In genomic region chr7:126799050-126799467, GRCm38 (mm10) we compare ENCODE assay signal across 8 mouse cellular contexts. TPM values are rescaled to one million over a fixed set of nuclear protein-coding genes. Genes with fewer than 3 reads are reported as not detected.
DNase-seq lines count a peak whose midpoint lies in the region; ATAC-seq lines count a peak whose summit lies in the region.

No protein-coding gene starts in this region.

- peak overlapping the region; percentile 98 for H3K27ac ChIP-seq in forebrain, embryonic 10.5 days
- H3K27ac ChIP-seq in heart, embryonic 16.5 days (ENCODE audit: low read length): peak overlapping the region; percentile 100
- H3K27ac ChIP-seq in liver, embryonic 15.5 days (replicated peaks): peak overlapping the region; percentile 90
- peak overlapping the region; percentile 90; the same call in 1 of the 2 replicates for H3K27ac ChIP-seq in neural tube, embryonic 12.5 days

- H3K4me3 ChIP-seq in forebrain, embryonic 10.5 days: peak overlapping the region; percentile 91
- peak overlapping the region; percentile 80 for H3K4me3 ChIP-seq in heart, embryonic 16.5 days (ENCODE audit: low read length)
- H3K4me3 ChIP-seq in liver, embryonic 15.5 days (replicated peaks): peak overlapping the region; percentile 82
- H3K4me3 ChIP-seq in neural tube, embryonic 12.5 days: peak overlapping the region; percentile 74

- H3K9me3 ChIP-seq in forebrain, embryonic 10.5 days: no peaks in the 10 kb centered on the region
- no peaks in the 10 kb centered on the region for H3K9me3 ChIP-seq in heart, embryonic 16.5 days (replicated peaks; ENCODE audit: control insufficient read depth, low read length)
- H3K9me3 ChIP-seq in liver, embryonic 15.5 days (replicated peaks): no peaks in the 10 kb centered on the region
- no peaks in the 10 kb centered on the region for H3K9me3 ChIP-seq in neural tube, embryonic 12.5 days

- peak overlapping the region; percentile 92 for H3K4me2 ChIP-seq in heart, embryonic 16.5 days (ENCODE audit: low read depth, low read length)
- peak overlapping the region; percentile 97 for H3K4me2 ChIP-seq in liver, embryonic 15.5 days
- H3K4me2 ChIP-seq in neural tube, embryonic 12.5 days (replicated peaks): peak overlapping the region; percentile 84

- WGBS in forebrain, embryonic 10.5 days: under 1% methylated on average over 36 of the region's 36 CpGs
- 1% methylated on average over 30 of the region's 36 CpGs for WGBS in heart, embryonic 16.5 days
- WGBS in liver, embryonic 15.5 days (ENCODE audit: insufficient replicate concordance): under 1% methylated on average over 33 of the region's 36 CpGs
- 0% methylated on average over 30 of the region's 36 CpGs for WGBS in neural tube, embryonic 12.5 days

- peak; percentile 88 for ATAC-seq in CD4-positive, CD25-positive, alpha-beta regulatory T cell, adult 4 months
- peak; percentile 93 for ATAC-seq in heart, embryonic 16.5 days (replicated peaks; ENCODE audit: extremely low read depth, insufficient read depth, low FRiP score)
- ATAC-seq in liver, embryonic 15.5 days (ENCODE audit: insufficient read depth): peak; percentile 93
- peak; percentile 95 for ATAC-seq in neural tube, embryonic 12.5 days (ENCODE audit: low FRiP score, low read depth)

- H3K4me1 ChIP-seq in forebrain, embryonic 10.5 days: peaks cover 52% of the 10 kb centered on the region
- peaks cover 42% of the 10 kb centered on the region for H3K4me1 ChIP-seq in heart, embryonic 16.5 days (ENCODE audit: control insufficient read depth, insufficient read depth, low read length)
- peaks cover 84% of the 10 kb centered on the region for H3K4me1 ChIP-seq in liver, embryonic 15.5 days (replicated peaks)
- H3K4me1 ChIP-seq in neural tube, embryonic 12.5 days: peaks cover 40% of the 10 kb centered on the region

- peak; percentile 79 for DNase-seq in c-Kit-negative CD71-positive TER-119-positive erythroid progenitor cells, embryonic 14.5 days (ENCODE audit: low read depth, low spot score)
- peak; percentile 97 for DNase-seq in forebrain, embryonic 10.5 days (ENCODE audit: extremely low spot score, low spot score)
- peak; percentile 97 to 99 for DNase-seq in kidney, postnatal 36 days
- peak; percentile 98 for DNase-seq in telencephalon, adult 2 months (ENCODE audit: low read depth, low spot score)

- H3K36me3 ChIP-seq in forebrain, embryonic 10.5 days (replicated peaks): peaks cover 70% of the 10 kb centered on the region
- peaks cover 28% of the 10 kb centered on the region for H3K36me3 ChIP-seq in heart, embryonic 16.5 days (ENCODE audit: control insufficient read depth, insufficient read depth)
- peaks cover 31% of the 10 kb centered on the region for H3K36me3 ChIP-seq in liver, embryonic 15.5 days (replicated peaks)
- H3K36me3 ChIP-seq in neural tube, embryonic 12.5 days: peaks cover 39% of the 10 kb centered on the region

- H3K27me3 ChIP-seq in forebrain, embryonic 10.5 days (ENCODE audit: poor library complexity, severe bottlenecking): no peaks in the 10 kb centered on the region
- H3K27me3 ChIP-seq in heart, embryonic 16.5 days (ENCODE audit: control insufficient read depth, insufficient read depth, low read length): no peaks in the 10 kb centered on the region
- no peaks in the 10 kb centered on the region for H3K27me3 ChIP-seq in liver, embryonic 15.5 days
- no peaks in the 10 kb centered on the region for H3K27me3 ChIP-seq in neural tube, embryonic 12.5 days (replicated peaks)

- peak overlapping the region; percentile 94 for H3K9ac ChIP-seq in heart, embryonic 16.5 days (ENCODE audit: low read length)
- H3K9ac ChIP-seq in liver, embryonic 15.5 days: peak overlapping the region; percentile 75
- H3K9ac ChIP-seq in neural tube, embryonic 12.5 days: peak overlapping the region; percentile 86

RNA-seq across cellular contexts. Expression of gene Fam57b, which starts 1.6 kb away (rescaled TPM):
- not detected for polyA plus RNA-seq in CD4-positive, CD25-positive, alpha-beta regulatory T cell, adult 4 months (2017; shearing (Covaris generic))
- 2.6 and 2.9 TPM in 2 replicates for polyA plus RNA-seq in forebrain, embryonic 10.5 days (2016; fragmentation: Nextera tagmentation; extraction: Ambion mirVana)
- 0.86 and 1.4 TPM in 2 replicates for polyA plus RNA-seq in heart, embryonic 16.5 days (2015; fragmentation: Nextera tagmentation; extraction: Ambion mirVana)
- polyA plus RNA-seq in liver, embryonic 15.5 days (2015; fragmentation: Nextera tagmentation; extraction: Ambion mirVana): not detected in 2 replicates
- polyA plus RNA-seq in neural tube, embryonic 12.5 days (2016; fragmentation: Nextera tagmentation; extraction: Ambion mirVana): 21.4 and 25.8 TPM in 2 replicates

RNA-seq across cellular contexts. Expression of gene Ppp4c, which starts 6.8 kb away (rescaled TPM):
- 100 to 1,000 TPM; 139 to 140 TPM for polyA plus RNA-seq in CD4-positive, CD25-positive, alpha-beta regulatory T cell, adult 4 months (2017; shearing (Covaris generic))
- polyA plus RNA-seq in forebrain, embryonic 10.5 days (2016; fragmentation: Nextera tagmentation; extraction: Ambion mirVana): 413 and 423 TPM in 2 replicates
- polyA plus RNA-seq in heart, embryonic 16.5 days (2015; fragmentation: Nextera tagmentation; extraction: Ambion mirVana): 133 and 159 TPM in 2 replicates
- polyA plus RNA-seq in liver, embryonic 15.5 days (2015; fragmentation: Nextera tagmentation; extraction: Ambion mirVana): 107 and 113 TPM in 2 replicates
- 293 and 310 TPM in 2 replicates for polyA plus RNA-seq in neural tube, embryonic 12.5 days (2016; fragmentation: Nextera tagmentation; extraction: Ambion mirVana)

RNA-seq across cellular contexts. Expression of gene Tbx6, which starts 17.8 kb away (rescaled TPM):
- polyA plus RNA-seq in CD4-positive, CD25-positive, alpha-beta regulatory T cell, adult 4 months (2017; shearing (Covaris generic)): 1 to 10 TPM; 5.9 to 7.5 TPM
- 0.32 and 0.61 TPM in 2 replicates for polyA plus RNA-seq in forebrain, embryonic 10.5 days (2016; fragmentation: Nextera tagmentation; extraction: Ambion mirVana)
- 0.09 and 0.58 TPM in 2 replicates for polyA plus RNA-seq in heart, embryonic 16.5 days (2015; fragmentation: Nextera tagmentation; extraction: Ambion mirVana)
- polyA plus RNA-seq in liver, embryonic 15.5 days (2015; fragmentation: Nextera tagmentation; extraction: Ambion mirVana): 0.50 and 0.79 TPM in 2 replicates
- polyA plus RNA-seq in neural tube, embryonic 12.5 days (2016; fragmentation: Nextera tagmentation; extraction: Ambion mirVana): 0.68 and 0.72 TPM in 2 replicates

RNA-seq across cellular contexts. Expression of gene Ypel3, which starts 22.3 kb away (rescaled TPM):
- polyA plus RNA-seq in CD4-positive, CD25-positive, alpha-beta regulatory T cell, adult 4 months (2017; shearing (Covaris generic)): 10 to 100 TPM; 58.4 to 83.8 TPM
- polyA plus RNA-seq in forebrain, embryonic 10.5 days (2016; fragmentation: Nextera tagmentation; extraction: Ambion mirVana): 28.9 and 35.0 TPM in 2 replicates
- 80.8 and 84.6 TPM in 2 replicates for polyA plus RNA-seq in heart, embryonic 16.5 days (2015; fragmentation: Nextera tagmentation; extraction: Ambion mirVana)
- 103 and 119 TPM in 2 replicates for polyA plus RNA-seq in liver, embryonic 15.5 days (2015; fragmentation: Nextera tagmentation; extraction: Ambion mirVana)
- 160 and 169 TPM in 2 replicates for polyA plus RNA-seq in neural tube, embryonic 12.5 days (2016; fragmentation: Nextera tagmentation; extraction: Ambion mirVana)

RNA-seq across cellular contexts. Expression of gene 4930451I11Rik, which starts 32.4 kb away (rescaled TPM):
- polyA plus RNA-seq in CD4-positive, CD25-positive, alpha-beta regulatory T cell, adult 4 months (2017; shearing (Covaris generic)): not detected
- polyA plus RNA-seq in forebrain, embryonic 10.5 days (2016; fragmentation: Nextera tagmentation; extraction: Ambion mirVana): not detected in 2 replicates
- polyA plus RNA-seq in heart, embryonic 16.5 days (2015; fragmentation: Nextera tagmentation; extraction: Ambion mirVana): not detected in 2 replicates
- not detected in 2 replicates for polyA plus RNA-seq in liver, embryonic 15.5 days (2015; fragmentation: Nextera tagmentation; extraction: Ambion mirVana)
- polyA plus RNA-seq in neural tube, embryonic 12.5 days (2016; fragmentation: Nextera tagmentation; extraction: Ambion mirVana): not detected in 2 replicates

Comparison
In these comparisons a context has a peak if more than half of its experiments do, and no peak if none do; other contexts are left out.
1. Peak in every context shown above with its lines: DNase-seq, ATAC-seq, H3K4me3 ChIP-seq and H3K27ac ChIP-seq.